In genomic region chr9:114887699-114888098, GRCm38 (mm10) we compare ENCODE assay signal across 9 mouse cellular contexts. TPM values are rescaled to one million over a fixed set of nuclear protein-coding genes. Genes with fewer than 3 reads are reported as not detected.
DNase-seq lines count a peak whose midpoint lies in the region; ATAC-seq and TF ChIP-seq lines count a peak whose summit lies in the region.
"Had no signal": no experiment of that assay in that cellular context is flagged by ENCODE, and none has a peak within 500 bp of the region (broad histone marks: within the 10 kb centered on the region; RNA-seq: fewer than 3 reads in every experiment).

No protein-coding gene starts in this region.

- TF ChIP-seq EP300 in stomach, postnatal 0 days (optimal IDR thresholded peaks at IDR 0.05): no peak

- peak; percentile 17 to 35 for DNase-seq in heart, adult 18-20 months
- DNase-seq in heart, postnatal 25 days (ENCODE audit: low spot score): no peak
- peak; percentile 23 for DNase-seq in urinary bladder, postnatal 14 days (ENCODE audit: low spot score)
- DNase-seq in urinary bladder, postnatal 25 days (ENCODE audit: low spot score): no peak
- DNase-seq in kidney, adult 9 months: peak; percentile 55
- peak; percentile 53 for DNase-seq in stomach, postnatal 0 days (ENCODE audit: low spot score)
- DNase-seq in urinary bladder, postnatal 36 days (ENCODE audit: low spot score in 2 of 2): no peak
- no peak for DNase-seq in ovary, postnatal 36 days (ENCODE audit: low spot score)

- H3K27me3 ChIP-seq in stomach, postnatal 0 days (ENCODE audit: control insufficient read depth, insufficient read depth, low read length): no peaks in the 10 kb centered on the region
- H3K27me3 ChIP-seq: neural tube, embryonic 13.5 days had no signal

- no peak overlapping the region for H3K4me3 ChIP-seq in stomach, postnatal 0 days (ENCODE audit: low read depth, low read length)
- H3K4me3 ChIP-seq: neural tube, embryonic 13.5 days had no signal

- WGBS in stomach, postnatal 0 days: 95% methylated on average over 3 of the region's 3 CpGs

- ATAC-seq in stomach, postnatal 0 days (ENCODE audit: low FRiP score, low TSS enrichment): no peak

- no peak overlapping the region for H3K27ac ChIP-seq in stomach, postnatal 0 days (replicated peaks)
- H3K27ac ChIP-seq: neural tube, embryonic 13.5 days had no signal

- H3K9ac ChIP-seq in stomach, postnatal 0 days (ENCODE audit: low read length): no peak overlapping the region
- H3K9ac ChIP-seq: neural tube, embryonic 13.5 days had no signal

- no peaks in the 10 kb centered on the region for H3K36me3 ChIP-seq in stomach, postnatal 0 days (ENCODE audit: control insufficient read depth, insufficient read depth, low read length)
- H3K36me3 ChIP-seq: neural tube, embryonic 13.5 days had no signal

- H3K9me3 ChIP-seq in stomach, postnatal 0 days (ENCODE audit: control insufficient read depth, low read length): no peaks in the 10 kb centered on the region
- H3K9me3 ChIP-seq: neural tube, embryonic 13.5 days had no signal

- H3K4me2 ChIP-seq in stomach, postnatal 0 days (replicated peaks; ENCODE audit: low read depth): no peak overlapping the region
- H3K4me2 ChIP-seq: neural tube, embryonic 13.5 days had no signal

- intact Hi-C loops in heart, postnatal 25 days (cut with DNase I): loop anchor here (2.0 to 5.0 kb wide), 2 partner anchors 89 to 135 kb away; no protein-coding TSS in a partner anchor

- no peaks in the 10 kb centered on the region for H3K4me1 ChIP-seq in stomach, postnatal 0 days (replicated peaks; ENCODE audit: control insufficient read depth, insufficient read depth)

- peak; percentile 73 for TF ChIP-seq CTCF in stomach, postnatal 0 days (IDR thresholded peaks at IDR 0.05; ENCODE audit: low read depth)

RNA-seq across cellular contexts. Expression of gene Cmtm8, which starts 43.7 kb away (rescaled TPM):
- total RNA-seq in heart, adult 18-20 months (2021): 10 to 100 TPM; 11.5 to 11.6 TPM
- total RNA-seq in heart, postnatal 25 days (2021): 10 to 100 TPM in 1 of 2 experiments, 1 to 10 TPM in 1; 9.9 to 10.1 TPM
- polyA plus RNA-seq in stomach, postnatal 0 days (2015; fragmentation: Nextera tagmentation; extraction: Ambion mirVana): 66.5 and 68.0 TPM in 2 replicates

RNA-seq across cellular contexts. Expression of gene Gpd1l, which starts 46.1 kb away (rescaled TPM):
- 10 to 100 TPM; 38.0 to 40.4 TPM for total RNA-seq in heart, adult 18-20 months (2021)
- total RNA-seq in heart, postnatal 25 days (2021): 10 to 100 TPM; 42.1 to 45.1 TPM
- 17.3 and 19.2 TPM in 2 replicates for polyA plus RNA-seq in stomach, postnatal 0 days (2015; fragmentation: Nextera tagmentation; extraction: Ambion mirVana)

Comparison
In these comparisons a context has a peak if more than half of its experiments do, and no peak if none do; other contexts are left out.
1. DNase-seq: peak in heart, adult 18-20 months (2 of 2), urinary bladder, postnatal 14 days (single experiment), kidney, adult 9 months (single experiment) and stomach, postnatal 0 days (single experiment); none in heart, postnatal 25 days (single experiment), urinary bladder, postnatal 25 days (single experiment), urinary bladder, postnatal 36 days (0 of 2) and ovary, postnatal 36 days (single experiment).